Mouse (Mus musculus) ES-E14 (cell line): ENCODE results near the gene Ccnf.

Experiments used
- CHD2 ChIP-seq: IDR thresholded peaks from 2 replicates; pipeline ENCODE4 v1.6.1; 2014; ENCODE audit warnings: mild to moderate bottlenecking, low read depth, low read length, inconsistent platforms
- HCFC1 ChIP-seq: IDR thresholded peaks from 2 replicates; pipeline ENCODE4 v1.6.1; 2012; ENCODE audit warnings: low read length, inconsistent platforms, borderline replicate concordance; ENCODE audit not compliant: insufficient read depth
- MAFK ChIP-seq: IDR thresholded peaks from 2 replicates; pipeline ENCODE4 v1.6.1; 2014; ENCODE audit warnings: mild to moderate bottlenecking, low read depth, low read length, inconsistent platforms; ENCODE audit not compliant: insufficient read depth
- ZC3H11A ChIP-seq: IDR thresholded peaks from 2 replicates; pipeline ENCODE4 v1.6.1; 2012; ENCODE audit warnings: low read depth, mild to moderate bottlenecking, inconsistent platforms, low read length, borderline replicate concordance
- ZNF384 ChIP-seq: IDR thresholded peaks from 2 replicates; pipeline ENCODE4 v1.6.1; 2012; ENCODE audit warnings: low read depth, low read length, inconsistent platforms

DNA sequence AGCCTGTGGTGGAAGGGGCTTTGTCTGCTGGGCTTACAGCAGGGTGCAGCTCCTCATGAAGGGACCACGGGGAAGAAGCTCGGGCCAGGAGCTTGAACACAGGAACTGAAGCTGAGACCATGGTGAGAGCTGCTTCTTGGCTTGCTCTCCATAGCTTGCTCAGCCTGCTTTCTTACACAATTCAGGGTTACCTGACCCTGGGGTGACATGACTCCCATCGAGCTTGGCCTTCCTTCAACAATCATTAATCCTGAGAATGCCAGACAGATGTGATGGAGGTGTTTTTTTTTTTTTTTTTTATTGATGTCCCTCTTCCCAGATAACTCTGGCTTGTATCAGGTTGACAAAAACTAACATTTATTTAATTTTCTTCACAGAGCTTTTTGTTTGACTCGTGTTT is 7.7 kb upstream of the Ccnf start:
- TF ChIP-seq ZC3H11A: no peak
- TF ChIP-seq HCFC1: no peak
- no peak for TF ChIP-seq MAFK
- TF ChIP-seq CHD2: no peak
- TF ChIP-seq ZNF384: no peak
